Mouse (Mus musculus): Measurements from ENCODE around the gene Vdr. TPM values are rescaled to one million over a fixed set of nuclear protein-coding genes. Genes with fewer than 3 reads are reported as not detected.
A peak's percentile ranks its signal among the peaks of the same experiment; 100 is the strongest.
"Not testable (repeated sequence)": the region's sequence is repeated elsewhere in the genome, so short reads cannot be mapped to it uniquely, and the experiment has no call there.

Vdr gene
- total RNA-seq, 2 experiments from 2014 or later: 0.30 to 0.37 TPM

DNA sequence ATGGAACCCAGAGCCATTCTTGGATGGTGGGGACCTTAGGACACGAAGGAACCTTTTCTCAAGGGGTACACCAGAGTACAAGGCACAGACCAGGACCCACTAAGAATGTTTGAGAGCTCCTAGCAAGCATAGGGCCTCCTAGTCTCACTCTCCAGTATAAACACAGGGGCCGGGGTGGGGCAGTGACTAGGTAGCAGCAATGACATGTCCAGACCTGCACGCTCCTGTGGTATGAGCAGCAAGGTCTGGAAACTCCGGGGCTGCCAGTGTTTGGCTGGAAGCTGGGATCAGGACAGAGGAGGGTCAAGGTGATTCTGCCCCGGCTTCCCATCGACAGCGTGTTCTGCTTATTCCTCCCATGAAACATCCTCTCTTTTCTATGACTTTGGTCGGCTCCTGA lies 34.6 kb downstream of the Vdr start:
- DNase-seq: no peak

DNA sequence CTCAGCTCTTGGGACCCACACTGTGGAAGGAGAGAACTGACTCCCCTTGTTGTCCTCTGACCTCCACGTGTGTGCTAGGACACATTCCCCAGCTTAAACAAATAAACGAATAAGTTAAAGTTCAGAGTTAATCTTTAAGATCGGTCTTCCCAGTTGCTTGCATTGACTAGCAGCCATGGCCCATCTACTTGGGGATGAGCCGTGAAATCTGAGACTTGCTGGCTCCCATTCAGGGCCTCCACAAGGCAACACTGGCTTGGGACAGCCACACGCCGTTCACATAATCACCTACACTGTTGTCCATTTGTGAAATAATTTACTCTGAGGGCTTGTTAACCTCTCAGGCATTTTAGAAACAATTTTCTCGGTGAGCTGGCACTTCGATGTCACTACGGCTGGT lies 36.7 kb downstream of the Vdr start:
- DNase-seq: no peak

DNA sequence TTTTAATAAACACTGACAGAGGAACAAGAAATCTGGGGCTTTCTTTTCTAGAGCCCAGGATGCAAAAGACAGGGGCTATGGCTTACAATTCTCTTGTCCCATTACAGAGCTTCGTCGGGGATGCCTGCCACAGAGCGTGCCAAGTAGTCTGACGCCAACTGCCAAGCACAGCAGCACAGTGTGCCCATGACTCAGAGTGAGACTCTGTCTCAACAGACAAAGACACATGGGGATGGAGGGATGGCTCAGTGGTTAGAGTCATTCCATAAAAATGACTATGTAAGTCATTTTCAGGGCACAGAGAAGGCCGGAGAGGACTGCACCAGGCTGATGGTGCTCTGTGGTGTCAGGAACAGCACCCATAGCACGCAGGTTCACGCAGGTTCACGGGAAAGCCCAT lies 38.3 kb downstream of the Vdr start:
- DNase-seq: peak; percentile 43 to 45

DNA sequence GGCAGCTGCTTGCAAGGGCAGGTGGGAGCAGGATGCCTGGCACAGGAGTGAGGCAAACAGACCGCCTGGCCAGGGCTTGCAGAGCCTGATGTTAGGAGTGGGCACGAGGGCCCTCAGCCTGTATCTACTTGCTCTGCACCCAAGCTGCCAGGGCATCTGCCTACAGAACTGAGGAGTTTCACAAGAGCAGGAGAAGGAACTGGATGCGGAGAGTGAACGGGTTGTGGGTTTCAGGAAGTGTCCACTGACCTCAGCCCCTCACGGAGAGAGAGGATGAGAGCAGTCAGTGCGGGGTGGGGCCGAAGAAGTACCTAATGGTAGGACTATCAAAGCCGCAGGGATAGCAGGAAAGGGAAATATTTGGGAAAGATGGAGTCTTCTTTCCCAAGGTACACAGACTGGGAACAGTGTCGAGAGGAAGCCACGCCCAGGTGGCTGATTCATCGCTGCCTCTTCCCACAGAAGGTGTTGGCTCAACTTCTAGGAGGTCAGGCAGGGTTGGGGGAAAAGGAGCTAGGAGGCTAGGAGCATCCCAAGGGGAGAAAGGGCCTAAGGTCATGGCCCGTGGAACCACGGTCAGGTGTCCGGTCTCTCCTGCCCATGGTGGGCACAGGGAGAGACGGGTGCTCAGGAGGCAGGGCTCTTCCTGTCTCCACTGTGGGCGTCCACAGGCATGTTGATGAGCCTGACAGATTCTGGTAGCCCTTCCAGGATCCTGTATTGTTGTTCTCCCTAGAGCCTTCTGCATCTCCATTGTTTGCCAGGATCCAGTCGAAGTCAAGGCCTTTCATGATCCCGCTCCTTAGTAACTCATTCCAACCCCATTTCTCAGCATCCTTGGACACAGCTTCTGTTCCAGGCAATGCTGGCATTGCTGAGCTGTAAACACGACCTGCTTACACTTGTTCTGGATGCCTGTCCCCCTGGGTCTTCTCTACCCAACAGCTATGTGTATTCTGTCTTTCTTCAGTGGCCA lies 39.1 kb downstream of the Vdr start:
- DNase-seq: no peak

DNA sequence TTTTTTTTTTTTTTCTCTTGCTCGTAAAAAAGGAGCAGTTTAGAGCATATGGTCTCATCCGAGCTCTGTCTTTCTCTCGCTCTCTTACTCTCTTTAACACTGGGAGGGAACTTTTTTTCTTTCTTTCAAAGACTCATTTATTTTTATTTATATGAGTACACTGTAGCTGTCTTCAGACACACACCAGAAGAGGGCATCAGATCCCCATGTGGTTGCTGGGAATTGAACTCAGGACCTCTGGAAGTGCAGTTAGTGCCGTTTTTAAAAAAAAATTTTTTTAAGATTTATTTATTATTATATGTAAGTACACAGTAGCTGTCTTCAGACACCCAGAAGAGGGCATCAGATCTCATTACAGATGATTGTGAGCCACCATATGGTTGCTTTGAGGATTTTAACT lies 40.3 kb downstream of the Vdr start:
- DNase-seq: not testable (repeated sequence)

DNA sequence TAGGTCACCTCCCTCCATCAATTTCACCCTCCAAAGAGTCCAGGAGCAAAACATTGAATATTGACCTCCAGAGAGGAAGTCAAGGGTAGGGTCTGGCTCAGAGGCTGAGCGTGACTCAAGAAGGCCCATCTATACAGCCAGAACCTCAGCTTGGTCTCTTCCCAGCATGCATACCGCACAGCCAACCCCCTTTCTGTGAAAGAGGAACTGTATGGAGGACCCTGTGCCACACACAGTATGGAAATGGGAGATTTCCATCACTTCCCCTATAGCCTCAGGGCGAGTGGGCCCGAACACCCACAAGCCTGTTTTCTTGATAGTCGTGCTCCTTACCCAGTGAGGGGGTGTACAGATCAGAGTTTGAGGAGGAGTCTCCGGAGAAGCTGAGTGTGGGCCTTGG lies 41.4 kb downstream of the Vdr start:
- no peak for DNase-seq

DNA sequence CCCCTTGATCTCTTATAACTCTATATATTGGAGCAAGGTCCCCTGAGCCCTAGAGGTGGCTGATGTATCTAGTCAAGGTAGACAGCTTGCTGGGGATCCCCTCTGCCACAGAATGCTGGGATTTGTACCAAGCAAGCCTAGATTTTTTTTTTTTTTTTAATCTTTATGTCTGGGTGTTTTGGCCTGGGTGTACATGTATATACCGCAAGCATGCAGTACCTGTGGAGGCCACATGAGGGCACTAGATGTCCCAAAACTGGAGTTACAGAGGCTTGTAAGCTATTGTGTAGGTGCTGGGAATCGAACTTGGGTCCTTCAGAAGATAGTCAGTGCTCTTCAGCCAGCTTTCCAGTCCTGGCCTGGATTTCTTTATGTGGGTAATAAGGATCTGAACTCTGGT lies 44.4 kb downstream of the Vdr start:
- no peak for DNase-seq

DNA sequence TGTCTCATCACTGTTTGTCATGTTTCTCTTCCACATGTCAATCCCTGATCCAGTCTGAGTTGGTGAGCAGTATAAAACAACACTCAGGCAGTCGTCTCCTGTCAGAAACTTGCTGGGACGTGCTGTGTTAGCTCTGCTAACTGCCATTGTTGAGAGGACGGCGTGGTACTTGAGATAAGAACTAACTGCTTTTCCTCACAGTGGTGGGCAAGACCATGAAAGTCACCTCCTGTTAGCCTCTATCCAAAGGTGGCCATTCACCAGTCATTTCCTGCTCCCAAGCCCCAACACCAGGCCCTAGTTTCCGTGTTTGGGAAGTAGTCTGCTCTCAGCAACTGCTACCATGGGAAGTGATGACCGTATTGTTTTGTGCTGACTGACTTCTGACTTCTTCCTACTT lies 45.3 kb downstream of the Vdr start:
- DNase-seq: no peak

DNA sequence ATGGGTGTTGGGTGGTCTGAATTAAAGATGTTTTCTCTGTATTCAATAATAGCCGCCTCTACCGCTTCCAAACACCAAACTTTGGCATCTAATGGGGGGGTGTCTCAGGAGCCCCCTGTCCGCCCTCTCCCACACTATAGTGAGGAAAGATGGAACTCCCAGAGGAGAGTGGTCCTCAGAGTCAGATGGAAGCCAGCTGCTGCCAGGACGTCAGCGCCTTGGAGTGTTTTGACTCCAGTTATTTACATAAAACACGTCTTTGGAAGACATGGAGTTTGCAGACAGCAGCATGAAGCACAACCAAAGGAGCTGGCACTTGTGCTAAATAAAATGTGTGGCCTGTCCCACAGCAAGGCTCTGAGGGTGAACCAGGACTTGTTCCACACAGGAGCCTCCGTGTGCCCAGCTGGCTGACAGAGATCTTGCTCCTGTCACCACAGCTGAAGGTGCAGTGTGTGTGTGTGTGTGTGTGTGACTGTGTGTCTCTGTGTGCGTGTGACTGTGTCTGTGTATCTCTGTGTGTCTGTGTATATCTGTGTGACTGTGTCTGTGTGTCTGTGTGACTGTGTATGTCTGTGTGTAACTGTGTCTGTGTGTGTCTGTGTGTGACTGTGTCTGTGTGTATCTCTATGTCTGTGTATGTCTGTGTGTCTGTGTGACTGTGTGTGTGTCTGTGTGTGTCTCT lies 45.9 kb downstream of the Vdr start:
- DNase-seq: no peak

DNA sequence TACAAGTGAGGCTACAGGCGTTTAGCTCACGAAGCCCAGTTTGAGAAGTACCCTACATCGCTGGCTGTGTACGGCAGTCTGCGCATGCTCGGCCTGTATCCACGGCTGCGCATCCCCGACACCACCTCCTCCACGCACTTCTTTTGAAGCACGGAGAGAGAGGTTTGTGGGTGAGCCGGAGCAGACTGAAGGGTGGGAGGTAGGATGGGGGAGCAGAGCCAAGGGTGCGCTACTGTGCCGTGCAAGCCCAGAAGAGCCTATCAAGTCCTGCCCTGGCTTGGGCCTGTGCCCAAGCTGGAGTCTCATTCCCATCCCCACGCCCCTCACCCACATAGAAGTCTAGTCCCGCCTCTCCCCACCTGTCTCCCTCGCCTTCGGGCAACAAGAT lies 46.9 kb downstream of the Vdr start:
- peak; percentile 66 to 71 for DNase-seq

DNA sequence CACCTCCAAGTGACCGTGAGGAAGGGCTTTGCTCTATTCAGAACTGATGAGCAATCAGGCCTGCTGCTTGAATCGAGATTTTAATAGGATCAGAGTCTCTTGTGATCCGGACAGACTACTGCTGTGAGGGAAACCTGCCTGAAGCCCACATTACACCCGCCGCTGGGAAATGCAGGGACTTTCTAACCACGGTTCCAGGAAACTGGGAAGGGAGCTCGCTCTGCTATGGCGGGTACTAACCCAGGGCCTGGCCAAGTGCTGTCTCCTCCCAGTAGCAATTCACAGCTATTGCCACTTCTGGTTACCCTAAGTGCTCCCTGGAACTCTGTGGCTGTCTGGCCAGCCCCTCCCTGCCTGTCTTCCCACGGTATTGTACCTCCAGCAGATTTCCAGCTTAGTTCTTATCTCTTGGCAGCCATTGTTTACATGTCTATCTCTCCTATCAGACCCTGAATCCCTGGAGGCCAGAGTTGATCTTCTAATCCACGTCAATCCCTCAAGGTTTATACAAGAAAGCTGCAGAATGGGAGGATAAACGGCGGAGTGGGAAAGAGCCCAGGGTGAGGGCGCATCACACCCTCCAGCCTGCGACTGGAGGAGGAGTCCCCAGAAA lies 47.4 kb downstream of the Vdr start:
- peak in 1 of 2 experiments; percentile 26 for DNase-seq

DNA sequence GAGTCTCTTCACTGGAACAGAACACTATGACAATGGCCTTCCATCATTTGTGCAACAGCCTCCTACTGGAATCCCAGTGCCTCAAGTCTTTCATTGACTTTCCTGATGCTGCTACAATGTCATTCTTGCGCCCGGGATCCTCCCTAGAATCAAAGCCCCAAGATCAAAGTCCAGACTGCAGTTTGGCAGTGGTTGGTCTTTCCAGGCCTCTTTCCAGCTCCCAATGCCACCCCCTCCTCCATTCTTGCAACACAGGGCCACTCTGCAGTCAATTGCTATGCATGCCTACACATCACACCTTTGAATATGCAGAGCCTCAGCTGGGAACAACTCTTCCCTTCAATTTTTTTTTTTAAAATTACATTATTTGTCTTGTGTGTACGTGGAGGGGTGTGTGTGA lies 50.1 kb downstream of the Vdr start:
- DNase-seq: no peak

DNA sequence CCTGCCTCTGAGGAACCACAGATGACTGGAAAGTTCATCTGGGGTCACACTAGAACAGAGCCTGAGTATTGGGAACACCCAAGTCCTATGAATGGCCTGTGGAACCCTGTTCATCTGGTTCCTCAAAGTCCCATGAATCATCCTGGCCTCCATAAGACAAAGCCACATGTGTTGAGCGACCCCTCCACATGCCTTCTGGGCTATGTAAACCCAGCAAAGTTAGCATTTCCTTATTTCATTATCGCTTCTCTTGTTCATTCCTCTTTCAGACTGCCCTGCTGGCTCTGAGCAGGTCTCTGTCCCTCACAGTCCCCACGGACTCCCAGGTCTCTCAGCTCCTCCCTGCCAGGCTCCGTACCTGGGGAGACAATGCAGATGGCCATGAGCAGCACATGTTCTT lies 52.0 kb downstream of the Vdr start:
- no peak for DNase-seq

DNA sequence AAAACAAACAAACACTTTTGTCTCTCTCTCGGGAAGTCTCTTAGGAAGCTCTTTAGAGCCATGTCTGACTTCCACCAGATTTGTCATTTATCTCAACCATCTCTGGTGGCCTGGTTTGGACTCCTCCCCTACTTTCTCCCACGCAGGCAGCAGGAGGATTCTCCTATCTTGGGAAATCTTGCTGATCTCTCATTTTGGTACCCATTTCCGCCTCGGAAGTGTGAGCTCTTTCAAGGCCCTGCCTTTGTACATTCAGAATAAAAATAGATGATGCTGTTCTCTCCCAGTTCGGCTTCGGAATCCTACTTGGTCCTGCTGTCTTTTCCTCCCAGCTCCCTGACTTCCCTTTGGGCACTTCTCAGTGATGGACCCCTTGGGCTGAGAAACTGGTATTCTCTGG lies 55.9 kb downstream of the Vdr start:
- no peak for DNase-seq

DNA sequence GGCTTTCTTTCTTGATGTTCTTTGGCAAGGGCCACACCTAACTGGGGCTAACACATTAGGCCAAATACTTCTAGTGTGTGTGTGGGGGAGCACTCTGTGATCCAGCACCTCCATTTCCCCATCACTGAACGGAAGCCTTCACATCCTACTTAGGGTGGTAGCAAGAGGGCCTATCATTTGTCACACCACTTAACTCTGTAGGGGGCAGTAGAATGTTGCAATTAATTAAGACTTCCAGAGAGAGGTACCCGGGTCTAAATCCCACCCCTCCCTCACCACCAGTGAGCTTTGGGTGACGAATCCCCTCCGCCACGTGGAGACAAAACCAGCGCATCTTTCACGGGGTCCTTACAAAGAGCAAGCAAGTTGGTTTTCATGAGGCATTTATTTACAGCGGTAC lies 56.4 kb downstream of the Vdr start:
- DNase-seq: no peak

DNA sequence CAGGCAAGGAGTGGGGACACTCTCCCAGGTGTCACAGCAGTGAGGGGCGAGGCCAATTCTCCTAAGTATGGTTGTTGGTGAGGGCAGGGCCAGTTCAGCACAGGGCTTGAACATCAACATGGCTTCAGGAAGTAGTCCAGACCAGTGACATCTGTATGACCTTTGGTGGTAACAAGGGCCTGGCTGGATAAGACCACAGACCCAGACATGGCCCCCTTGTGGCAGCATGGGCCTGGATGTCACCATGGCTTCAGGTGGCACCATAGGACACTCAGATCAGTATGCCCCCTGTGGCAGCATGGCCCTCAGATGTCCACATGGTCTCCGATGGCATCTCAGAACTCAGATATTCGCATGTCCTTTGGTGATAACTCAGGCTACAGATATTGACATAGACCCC lies 58.1 kb downstream of the Vdr start:
- DNase-seq: no peak

DNA sequence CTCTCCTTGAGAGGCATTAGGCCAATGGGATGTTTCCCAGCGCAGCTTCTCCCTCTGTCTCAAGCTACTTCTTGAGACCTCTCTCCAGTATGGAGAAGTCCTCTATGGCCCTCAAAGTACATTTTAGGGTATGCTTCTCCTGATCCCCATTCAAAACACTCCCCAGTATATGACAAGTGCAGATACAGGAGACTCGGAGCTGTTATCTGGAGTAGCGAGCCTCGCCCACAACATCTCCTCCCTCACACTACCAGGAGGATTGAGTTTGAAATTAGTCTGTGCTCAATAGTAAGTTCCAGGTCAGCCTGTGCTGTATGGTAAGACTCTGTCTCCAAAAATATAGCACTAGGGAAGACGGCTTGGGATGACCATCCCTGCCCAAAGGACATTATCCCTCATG lies 59.4 kb downstream of the Vdr start:
- DNase-seq: no peak

DNA sequence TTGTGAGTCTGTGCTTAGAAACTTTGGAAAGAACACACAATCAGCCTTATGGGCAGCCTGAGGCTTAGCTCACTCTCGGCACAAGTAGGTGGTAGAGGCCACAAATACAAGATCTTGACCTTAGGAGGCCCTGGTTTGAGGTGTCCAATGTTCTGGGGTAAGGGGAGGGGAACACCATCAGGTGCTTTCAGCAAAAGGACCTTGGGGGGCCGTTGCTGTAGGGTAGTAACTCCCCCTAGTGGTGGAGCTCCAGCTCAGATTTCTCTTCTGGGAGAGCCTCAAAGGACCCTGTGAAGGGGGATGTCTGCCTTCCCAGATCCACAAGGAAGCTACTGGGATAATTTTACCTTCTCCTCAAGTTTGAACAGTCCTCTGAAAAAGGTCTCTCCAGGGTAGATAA lies 60.0 kb downstream of the Vdr start:
- no peak for DNase-seq

DNA sequence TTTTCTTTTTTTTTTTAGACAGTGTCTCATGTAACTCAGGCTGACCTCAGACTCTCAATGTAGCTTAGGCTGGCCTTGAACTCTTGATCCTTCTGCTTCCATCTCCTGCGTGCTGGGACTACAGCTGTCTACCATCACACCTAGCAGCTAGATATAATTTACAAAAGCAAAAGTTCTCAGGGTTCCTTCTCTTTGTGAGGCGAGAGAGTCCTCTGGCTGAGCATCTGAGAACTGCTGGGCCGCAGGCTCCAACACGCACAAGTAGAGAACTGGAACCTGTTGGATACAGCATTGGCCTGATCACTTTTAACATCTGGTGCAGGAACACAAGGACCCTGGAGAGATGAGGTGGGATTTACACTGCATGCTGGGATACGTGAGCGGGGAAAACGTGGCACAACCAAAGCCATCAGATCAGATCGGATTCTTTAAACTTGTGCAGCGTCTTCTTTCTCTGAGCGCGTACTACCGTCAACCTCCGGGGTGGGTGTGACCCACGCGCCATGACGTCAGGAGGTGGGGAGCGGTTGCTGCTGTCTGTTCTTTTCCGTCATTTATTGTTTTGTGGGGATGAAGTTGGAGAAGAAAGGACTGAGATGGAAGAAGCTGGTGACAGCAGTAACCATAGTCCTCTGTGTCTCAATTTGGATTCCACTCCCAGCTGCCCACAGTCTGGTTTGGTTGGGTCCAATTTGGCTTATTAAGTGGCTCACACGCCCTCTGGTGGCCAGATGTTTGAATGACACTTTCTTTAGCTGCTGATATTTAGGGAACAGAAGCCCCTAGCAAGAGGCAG lies 61.1 kb downstream of the Vdr start:
- DNase-seq: peak; percentile 77 to 78

DNA sequence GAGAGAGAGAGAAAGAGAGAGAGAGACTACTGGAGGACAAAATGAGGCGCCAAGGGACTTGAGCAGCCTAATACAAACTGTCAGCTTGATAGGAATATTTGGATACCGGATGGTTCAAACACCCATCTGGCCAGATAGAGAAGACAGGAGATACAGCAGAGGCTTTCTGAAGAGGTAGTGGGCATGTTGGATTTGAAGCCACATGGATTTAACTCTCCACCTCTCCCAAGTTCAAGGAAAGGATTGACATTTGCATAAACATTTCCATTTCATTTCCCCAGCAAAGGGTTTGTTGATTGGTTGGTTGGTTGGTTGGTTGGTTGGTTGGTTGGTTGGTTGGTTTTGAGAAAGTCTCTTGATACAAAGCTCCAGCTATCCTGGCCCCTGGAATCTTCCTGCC lies 62.6 kb downstream of the Vdr start:
- no peak for DNase-seq

DNA sequence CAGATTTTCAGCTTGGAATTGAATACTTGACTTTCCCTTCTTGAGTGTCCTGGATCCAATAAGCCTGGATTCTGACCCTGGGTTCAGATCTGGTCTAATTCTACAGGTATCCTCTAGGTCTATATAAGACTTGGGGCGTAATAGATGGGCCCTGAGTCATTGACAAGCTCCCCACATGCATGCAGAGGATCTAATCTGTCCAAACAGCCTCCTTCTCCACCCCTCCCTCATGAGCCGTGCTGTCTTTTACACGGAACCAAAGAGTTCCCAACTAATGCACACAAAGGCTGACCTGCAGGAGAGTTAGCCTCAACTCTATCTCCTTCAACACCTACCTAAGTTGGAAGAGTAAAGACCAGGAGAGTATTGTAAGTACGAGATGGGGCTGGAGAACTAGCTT lies 63.1 kb downstream of the Vdr start:
- no peak for DNase-seq

DNA sequence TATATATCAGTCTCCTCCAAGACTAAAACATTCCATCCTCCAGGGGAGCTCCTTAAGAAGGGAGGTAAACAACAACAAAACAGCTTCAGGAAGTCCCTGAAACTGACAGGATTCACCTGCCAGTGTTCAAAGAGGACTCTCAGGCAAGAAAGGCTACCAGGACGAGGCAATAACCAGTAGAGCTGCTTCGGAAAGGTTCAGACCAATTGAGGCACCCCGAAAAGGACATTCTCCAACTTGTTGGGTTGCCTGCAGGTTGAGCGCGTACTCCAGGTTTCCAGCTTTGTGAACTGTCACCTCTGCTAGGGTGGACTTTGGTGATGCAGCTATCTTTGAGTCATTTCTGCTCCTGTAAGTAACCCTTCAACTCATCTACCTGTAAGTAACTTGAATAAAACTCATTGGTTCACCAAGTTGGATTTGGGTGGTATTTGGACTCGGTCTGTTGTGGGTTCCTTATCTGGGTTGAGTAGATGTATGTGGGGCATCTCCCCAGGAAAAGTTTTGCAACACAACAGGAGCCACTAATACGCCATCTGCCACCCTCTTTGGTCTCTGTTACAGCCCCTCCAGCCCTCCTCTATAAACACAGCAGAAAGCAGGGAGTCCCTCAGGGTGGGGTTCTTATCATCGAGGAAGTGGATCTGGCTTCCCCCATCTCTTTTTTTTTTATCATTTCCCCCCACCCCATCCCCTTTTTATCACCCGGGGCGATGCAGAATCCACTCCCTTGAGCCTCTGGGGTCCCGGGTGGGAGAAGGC lies 64.1 kb downstream of the Vdr start:
- no peak for DNase-seq

All from layer of hippocampus, postnatal 36 days (tissue).